Mouse (Mus musculus) kidney, postnatal 10 days (tissue): Measurements from ENCODE around the gene Vmp1.

Experiments
- DNase-seq: peaks from one replicate; pipeline ENCODE4 v3.0.0; 2021; ENCODE audit warnings: mixed read lengths

Vmp1 gene

GRCm38 (mm10) chr11:86558258-86558657 lies 125.4 kb downstream of the Vmp1 start:
- DNase-seq = no peak

DNA sequence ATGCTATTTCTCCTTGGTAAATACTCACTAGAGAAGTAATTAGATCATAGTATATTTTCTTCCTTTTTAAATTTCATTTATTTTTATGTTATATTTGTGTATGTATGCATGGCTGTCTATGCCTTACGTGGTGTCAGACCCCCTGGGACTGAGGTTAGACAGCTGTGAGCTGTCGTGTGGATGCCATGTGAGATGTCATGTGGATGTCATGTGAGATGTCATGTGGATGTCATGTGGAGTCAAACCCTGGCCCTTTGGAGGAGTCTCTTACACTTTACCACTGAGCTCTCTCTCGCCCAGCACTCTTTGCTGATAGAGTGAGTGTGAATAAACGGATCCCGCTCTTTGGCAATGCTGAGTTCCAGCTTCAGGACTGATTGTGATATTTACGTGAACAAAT lies 130.1 kb downstream of the Vmp1 start:
- no peak for DNase-seq

GRCm38 (mm10) chr11:86547412-86547811 lies 136.2 kb downstream of the Vmp1 start:
- no peak for DNase-seq

- DNase-seq = no peak
These were observed 138.1 kb downstream of the Vmp1 start for GRCm38 (mm10) chr11:86545556-86545955.

- peak; percentile 100 for DNase-seq
These were observed 138.9 kb downstream of the Vmp1 start, which contains the start of the genes Rps6kb1 and Tubd1 for GRCm38 (mm10) chr11:86544639-86545299. TSS of gene Rps6kb1 (minus strand) at chr11:86544805. TSS of gene Tubd1 (plus strand) at chr11:86544991.

- DNase-seq = no peak
These were observed 139.5 kb downstream of the Vmp1 start for GRCm38 (mm10) chr11:86543960-86544638.

GRCm38 (mm10) chr11:86542851-86543250 lies 140.8 kb downstream of the Vmp1 start:
- DNase-seq = no peak

- no peak for DNase-seq
These were observed 143.2 kb downstream of the Vmp1 start for GRCm38 (mm10) chr11:86540476-86540845.

GRCm38 (mm10) chr11:86539716-86540475 lies 143.7 kb downstream of the Vmp1 start:
- no peak for DNase-seq

- DNase-seq = no peak
These were observed 144.8 kb downstream of the Vmp1 start for GRCm38 (mm10) chr11:86538786-86539185.

DNA sequence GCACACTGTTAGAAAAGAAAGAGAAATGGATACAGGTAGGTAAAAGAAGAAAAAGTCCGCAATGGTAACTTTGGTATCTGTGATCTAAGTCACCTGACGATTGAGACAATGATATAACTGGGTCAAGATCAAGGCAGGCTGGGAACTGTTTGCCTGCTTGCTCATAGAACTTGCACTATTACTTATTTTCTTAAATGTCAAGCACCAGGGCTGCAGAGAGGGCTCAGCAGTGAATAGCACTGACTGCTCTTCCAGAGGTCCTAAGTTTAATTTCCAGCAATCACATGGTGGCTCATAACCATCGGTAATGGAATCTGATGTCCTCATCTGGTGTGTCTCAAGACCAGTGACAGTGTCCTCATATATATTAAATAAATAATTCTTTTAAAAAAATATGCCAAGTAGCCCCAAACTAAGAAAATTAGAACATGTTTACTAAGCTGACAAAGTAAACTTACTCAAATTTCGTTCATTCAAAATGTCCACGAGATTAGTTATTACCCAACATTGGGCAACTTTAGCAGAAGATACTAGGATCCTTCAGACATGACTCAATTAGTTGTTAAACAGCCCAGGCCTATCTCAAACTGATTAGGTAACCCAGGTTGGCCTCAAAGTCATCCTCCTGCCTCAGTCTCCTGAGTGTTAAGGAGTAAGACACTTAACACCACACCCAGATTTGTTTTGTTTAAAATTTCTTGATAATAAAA lies 149.3 kb downstream of the Vmp1 start:
- DNase-seq = no peak
